Mouse (Mus musculus) MEL (cell line): ENCODE data around the gene L3mbtl4. TPM values are rescaled to one million over a fixed set of nuclear protein-coding genes. Genes with fewer than 3 reads are reported as not detected.

Experiments used
- DNase-seq: peaks from one replicate; pipeline ENCODE4 v3.0.0; 2011; ENCODE audit warnings: low read depth, low spot score
- H3K27ac ChIP-seq: 2 replicates; pipeline ENCODE4 v1.5.1; 2012; ENCODE audit warnings: low read depth, mild to moderate bottlenecking, control low read depth, low read length, moderate library complexity; ENCODE audit not compliant: control insufficient read depth
- H3K27me3 ChIP-seq, 2 experiments: fragments of 150-350 bp in 1 of 2; sonication (generic) in 1 of 2; 2 replicates each; pipeline ENCODE4 v1.6.1; 2012; ENCODE audit warnings: low read length in 2 of 2, mild to moderate bottlenecking in 2 of 2, improper control_type of control experiment in 1 of 2, moderate library complexity in 1 of 2; ENCODE audit not compliant: insufficient read depth in 2 of 2, control insufficient read depth in 1 of 2
- H3K36me3 ChIP-seq, 2 experiments: 2 replicates each; pipeline ENCODE4 v1.6.1; 2012 to 2014; ENCODE audit warnings: low read length in 2 of 2, improper control_type of control experiment in 1 of 2, inconsistent platforms in 1 of 2, mild to moderate bottlenecking in 1 of 2; ENCODE audit not compliant: insufficient read depth in 2 of 2, control insufficient read depth in 1 of 2
- H3K4me1 ChIP-seq, 2 experiments: fragments of 150-350 bp in 1 of 2; sonication (generic) in 1 of 2; 2 replicates each; pipeline ENCODE4 v1.6.1; 2012; ENCODE audit warnings: low read length in 2 of 2, improper control_type of control experiment in 1 of 2, mild to moderate bottlenecking in 1 of 2; ENCODE audit not compliant: insufficient read depth in 2 of 2, control insufficient read depth in 1 of 2
- H3K4me3 ChIP-seq, 2 experiments: fragments of 150-350 bp in 1 of 2; sonication (generic) in 1 of 2; 2 replicates each; pipeline ENCODE4 v1.5.1; 2012; ENCODE audit warnings: low read depth in 2 of 2, low read length in 2 of 2, mild to moderate bottlenecking in 2 of 2, moderate library complexity in 2 of 2, control low read depth in 1 of 2, improper control_type of control experiment in 1 of 2; ENCODE audit not compliant: control insufficient read depth in 1 of 2, insufficient read depth in 1 of 2
- H3K79me2 ChIP-seq: 2 replicates; pipeline ENCODE4 v1.6.1; 2012; ENCODE audit warnings: mild to moderate bottlenecking, low read length, moderate library complexity; ENCODE audit not compliant: control insufficient read depth, poor library complexity, insufficient read depth
- H3K9ac ChIP-seq: 2 replicates; pipeline ENCODE4 v1.6.1; 2012; ENCODE audit warnings: low read depth, mild to moderate bottlenecking, control low read depth, low read length, moderate library complexity; ENCODE audit not compliant: control insufficient read depth, poor library complexity, severe bottlenecking
- H3K9me3 ChIP-seq: fragments of 150-350 bp; sonication (generic); replicated peaks from 2 replicates; pipeline ENCODE4 v1.6.1; 2012; ENCODE audit warnings: mild to moderate bottlenecking, low read length, improper control_type of control experiment, moderate library complexity; ENCODE audit not compliant: insufficient read depth
- CHD1 ChIP-seq: IDR thresholded peaks from 2 replicates; pipeline ENCODE4 v1.6.1; 2012; ENCODE audit warnings: low read depth, mild to moderate bottlenecking, inconsistent platforms, low read length, improper control_type of control experiment
- ETS1 ChIP-seq: IDR thresholded peaks from 2 replicates; pipeline ENCODE4 v1.6.1; 2012; ENCODE audit warnings: low read depth, mild to moderate bottlenecking, inconsistent platforms, low read length, improper control_type of control experiment, moderate library complexity
- GABPA ChIP-seq: IDR thresholded peaks from 2 replicates; pipeline ENCODE4 v1.6.1; 2012; ENCODE audit warnings: low read depth, mild to moderate bottlenecking, inconsistent platforms, low read length, improper control_type of control experiment, moderate library complexity
- GATA1 ChIP-seq: IDR thresholded peaks from 2 replicates; pipeline ENCODE4 v1.6.1; 2011; ENCODE audit warnings: low read depth, low read length, improper control_type of control experiment
- HCFC1 ChIP-seq: IDR thresholded peaks from 2 replicates; pipeline ENCODE4 v1.6.1; 2012; ENCODE audit warnings: low read depth, mild to moderate bottlenecking, inconsistent platforms, low read length, improper control_type of control experiment, moderate library complexity
- JUND ChIP-seq: IDR thresholded peaks from 2 replicates; pipeline ENCODE4 v1.6.1; 2011; ENCODE audit warnings: low read depth, mild to moderate bottlenecking, improper control_type of control experiment, low read length
- MAFK ChIP-seq: IDR thresholded peaks from 2 replicates; pipeline ENCODE4 v1.6.1; 2011; ENCODE audit warnings: low read depth, mild to moderate bottlenecking, low read length, improper control_type of control experiment, borderline replicate concordance
- MAZ ChIP-seq: IDR thresholded peaks from 2 replicates; pipeline ENCODE4 v1.6.1; 2012; ENCODE audit warnings: low read depth, mild to moderate bottlenecking, inconsistent platforms, low read length, improper control_type of control experiment
- MEF2A ChIP-seq: IDR thresholded peaks from 2 replicates; pipeline ENCODE4 v1.6.1; 2014; ENCODE audit warnings: low read depth, mild to moderate bottlenecking, inconsistent platforms, low read length, improper control_type of control experiment; ENCODE audit not compliant: poor library complexity, insufficient replicate concordance, severe bottlenecking; ENCODE audit errors: extremely low read depth
- MXI1 ChIP-seq: IDR thresholded peaks from 2 replicates; pipeline ENCODE4 v1.6.1; 2011; ENCODE audit warnings: mild to moderate bottlenecking, low read depth, low read length, improper control_type of control experiment
- MYB ChIP-seq: IDR thresholded peaks from 2 replicates; pipeline ENCODE4 v1.6.1; 2011; ENCODE audit warnings: mild to moderate bottlenecking, low read depth, low read length, improper control_type of control experiment
- MYC ChIP-seq: IDR thresholded peaks from 2 replicates; pipeline ENCODE4 v1.6.1; 2011; ENCODE audit warnings: low read depth, mild to moderate bottlenecking, low read length, improper control_type of control experiment, moderate library complexity
- POLR2AphosphoS2 ChIP-seq: IDR thresholded peaks from 2 replicates; pipeline ENCODE4 v1.6.1; 2011; ENCODE audit warnings: low read length, improper control_type of control experiment
- POLR2AphosphoS5 ChIP-seq: IDR thresholded peaks from 2 replicates; pipeline ENCODE4 v1.6.1; 2012; ENCODE audit warnings: low read depth, borderline replicate concordance, mild to moderate bottlenecking, inconsistent platforms, low read length, moderate library complexity, mixed read lengths
- RAD21 ChIP-seq: IDR thresholded peaks from 2 replicates; pipeline ENCODE4 v1.6.1; 2011; ENCODE audit warnings: mild to moderate bottlenecking, low read depth, low read length, improper control_type of control experiment
- RCOR1 ChIP-seq: IDR thresholded peaks from 2 replicates; pipeline ENCODE4 v1.6.1; 2012; ENCODE audit warnings: low read depth, mild to moderate bottlenecking, inconsistent platforms, low read length, improper control_type of control experiment
- TBP ChIP-seq: IDR thresholded peaks from 2 replicates; pipeline ENCODE4 v1.8.0; 2011; ENCODE audit warnings: low read depth, low read length, improper control_type of control experiment
- TCF12 ChIP-seq: IDR thresholded peaks from 2 replicates; pipeline ENCODE4 v1.6.1; 2014; ENCODE audit warnings: low read depth, mild to moderate bottlenecking, inconsistent platforms, low read length, improper control_type of control experiment, moderate library complexity
- UBTF ChIP-seq: IDR thresholded peaks from 2 replicates; pipeline ENCODE4 v1.6.1; 2012; ENCODE audit warnings: low read depth, mild to moderate bottlenecking, inconsistent platforms, low read length, improper control_type of control experiment, moderate library complexity, borderline replicate concordance; ENCODE audit not compliant: insufficient read depth
- USF1 ChIP-seq: IDR thresholded peaks from 2 replicates; pipeline ENCODE4 v1.6.1; 2014; ENCODE audit warnings: low read depth, mild to moderate bottlenecking, inconsistent platforms, low read length, improper control_type of control experiment, moderate library complexity
- polyA plus RNA-seq, 2 experiments: library from polyadenylated mRNA; stranded (reverse) in 1 of 2; unstranded in 1 of 2; fragments of >175 nt in 1 of 2; fragments of >200 nt in 1 of 2; gene quantifications; 2 replicates each; pipeline versions ENCODE4 v1.2.1 to v1.2.4; 2012; ENCODE audit warnings: low replicate concordance in 2 of 2, low read depth in 1 of 2; ENCODE audit not compliant: insufficient read length in 2 of 2, insufficient read depth in 1 of 2, missing spikeins in 1 of 2
- total RNA-seq: library from RNA; depleted of rRNA; stranded (reverse); fragments of 300-350 nt; gene quantifications from 2 replicates; pipeline ENCODE4 v1.2.3, GENCODE M21; 2012

The L3mbtl4 gene
- total and polyA plus RNA-seq, 3 experiments = not detected

DNA sequence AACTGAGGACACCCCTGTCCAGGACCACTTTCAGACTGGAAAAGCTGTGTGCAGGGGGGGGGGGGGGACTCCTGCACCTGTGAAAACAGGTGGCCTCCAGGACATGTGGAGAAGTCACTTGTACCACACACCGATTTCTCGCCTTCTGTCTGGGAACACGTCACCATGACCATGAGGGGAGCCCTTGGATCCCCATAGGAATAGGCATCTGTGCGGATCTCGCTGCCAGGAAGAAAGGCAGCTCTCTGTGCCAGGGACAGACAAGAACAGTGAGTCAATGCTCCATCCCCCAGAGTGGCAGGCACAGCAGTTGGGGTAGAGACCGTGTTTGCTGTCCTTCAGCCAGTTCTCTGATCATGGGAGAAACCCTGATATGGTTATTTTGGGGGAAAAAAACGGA, 479.5 kb downstream of the L3mbtl4 start:
- Histone ChIP-seq H3K9me3 (no peaks in the 10 kb centered on the region), H3K4me1 (no peaks in the 10 kb centered on the region), H3K9ac (no peak overlapping the region), H3K27ac (no peak overlapping the region), H3K27me3 (no peaks in the 10 kb centered on the region), H3K36me3 (no peaks in the 10 kb centered on the region), H3K4me3 (no peak overlapping the region), H3K79me2 (no peaks in the 10 kb centered on the region)
- TF ChIP-seq MYC (no peak), JUND (no peak), MAZ (no peak), MEF2A (no peak), RAD21 (no peak)
- DNase-seq = no peak

DNA sequence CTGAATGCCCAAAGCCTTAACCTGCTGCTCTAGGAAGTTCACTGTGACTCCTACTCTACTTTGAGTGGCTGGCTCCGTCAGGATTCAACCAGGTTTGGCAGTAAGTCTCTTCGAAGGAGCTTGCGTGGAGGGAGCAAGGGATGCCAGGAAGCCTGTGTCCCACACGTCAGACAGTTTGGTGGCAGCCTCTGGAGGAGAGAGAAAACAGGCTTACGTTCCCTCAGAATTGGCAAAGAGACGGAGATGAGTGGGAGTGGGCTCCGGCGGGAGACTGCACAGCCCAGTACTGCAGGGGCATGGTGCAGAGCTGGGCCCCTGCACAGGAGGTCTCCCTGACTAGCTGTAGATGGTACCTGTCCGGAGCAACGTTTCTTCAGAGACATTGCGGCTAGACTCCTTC, 481.2 kb downstream of the L3mbtl4 start:
- no peak overlapping the region for H3K27ac ChIP-seq
- no peak for DNase-seq
- no peaks in the 10 kb centered on the region for H3K4me1 ChIP-seq
- H3K4me3 ChIP-seq = no peak overlapping the region
- TF ChIP-seq JUND = no peak
- H3K9ac ChIP-seq = no peak overlapping the region
- no peaks in the 10 kb centered on the region for H3K79me2 ChIP-seq
- H3K27me3 ChIP-seq = no peaks in the 10 kb centered on the region
- no peaks in the 10 kb centered on the region for H3K9me3 ChIP-seq
- H3K36me3 ChIP-seq = no peaks in the 10 kb centered on the region

DNA sequence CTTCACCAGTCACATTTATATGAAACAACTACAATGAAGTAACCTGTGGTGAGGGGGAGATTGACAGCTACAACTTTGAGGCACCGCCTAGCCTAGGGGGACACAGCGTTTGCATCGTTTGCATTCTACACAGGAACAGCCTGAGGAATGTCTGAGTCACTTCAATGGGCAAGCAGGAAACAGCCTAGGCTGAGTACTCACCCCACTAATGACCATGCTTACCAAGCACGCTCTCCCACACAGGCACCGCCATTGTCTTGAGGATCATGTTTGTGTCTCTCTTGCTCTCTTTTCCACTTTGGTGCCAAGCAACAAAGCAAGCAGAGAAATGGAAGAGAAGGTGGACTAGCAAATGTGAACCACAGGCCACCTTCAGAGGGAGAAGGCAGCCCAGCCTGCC, 484.8 kb downstream of the L3mbtl4 start:
- TF ChIP-seq UBTF (no peak), POLR2AphosphoS2 (no peak), ETS1 (no peak), JUND (no peak), MXI1 (no peak), RCOR1 (no peak), USF1 (no peak), POLR2AphosphoS5 (no peak), TBP (no peak), TCF12 (no peak), HCFC1 (no peak), MYB (no peak), MAFK (no peak), CHD1 (no peak), RAD21 (no peak), GATA1 (no peak), GABPA (no peak)
- TF ChIP-seq, all 39 proteins: peak for 0
- DNase-seq = no peak
- H3K36me3 ChIP-seq = no peaks in the 10 kb centered on the region
- no peak overlapping the region for H3K9ac ChIP-seq
- no peaks in the 10 kb centered on the region for H3K4me1 ChIP-seq
- no peak overlapping the region for H3K4me3 ChIP-seq
- no peaks in the 10 kb centered on the region for H3K27me3 ChIP-seq
- no peak overlapping the region for H3K27ac ChIP-seq
- H3K9me3 ChIP-seq = no peaks in the 10 kb centered on the region
- no peaks in the 10 kb centered on the region for H3K79me2 ChIP-seq
